Mouse (Mus musculus) CD4-positive, CD25-positive, alpha-beta regulatory T cell, adult 4 months (primary cell): ENCODE measurements around the gene Trnp1. TPM values are rescaled to one million over a fixed set of nuclear protein-coding genes. Genes with fewer than 3 reads are reported as not detected.
"Not testable (repeated sequence)": the region's sequence is repeated elsewhere in the genome, so short reads cannot be mapped to it uniquely, and the experiment has no call there.

Experiments used
- ATAC-seq: one replicate; pipeline ENCODE4 v1.8.0; 2017
- polyA plus RNA-seq, 2 experiments: library from polyadenylated mRNA; unstranded; fragments of 100-300 nt; shearing (Covaris generic); gene quantifications; one replicate each; pipeline ENCODE4 v1.2.1; 2017

Gene Trnp1
- not detected for polyA plus RNA-seq

- peak; percentile 74 for ATAC-seq
These were observed at the start of gene Trnp1 for GRCm38 (mm10) chr4:133498160-133498724. Trnp1 (minus strand) TSS chr4:133498550.

DNA sequence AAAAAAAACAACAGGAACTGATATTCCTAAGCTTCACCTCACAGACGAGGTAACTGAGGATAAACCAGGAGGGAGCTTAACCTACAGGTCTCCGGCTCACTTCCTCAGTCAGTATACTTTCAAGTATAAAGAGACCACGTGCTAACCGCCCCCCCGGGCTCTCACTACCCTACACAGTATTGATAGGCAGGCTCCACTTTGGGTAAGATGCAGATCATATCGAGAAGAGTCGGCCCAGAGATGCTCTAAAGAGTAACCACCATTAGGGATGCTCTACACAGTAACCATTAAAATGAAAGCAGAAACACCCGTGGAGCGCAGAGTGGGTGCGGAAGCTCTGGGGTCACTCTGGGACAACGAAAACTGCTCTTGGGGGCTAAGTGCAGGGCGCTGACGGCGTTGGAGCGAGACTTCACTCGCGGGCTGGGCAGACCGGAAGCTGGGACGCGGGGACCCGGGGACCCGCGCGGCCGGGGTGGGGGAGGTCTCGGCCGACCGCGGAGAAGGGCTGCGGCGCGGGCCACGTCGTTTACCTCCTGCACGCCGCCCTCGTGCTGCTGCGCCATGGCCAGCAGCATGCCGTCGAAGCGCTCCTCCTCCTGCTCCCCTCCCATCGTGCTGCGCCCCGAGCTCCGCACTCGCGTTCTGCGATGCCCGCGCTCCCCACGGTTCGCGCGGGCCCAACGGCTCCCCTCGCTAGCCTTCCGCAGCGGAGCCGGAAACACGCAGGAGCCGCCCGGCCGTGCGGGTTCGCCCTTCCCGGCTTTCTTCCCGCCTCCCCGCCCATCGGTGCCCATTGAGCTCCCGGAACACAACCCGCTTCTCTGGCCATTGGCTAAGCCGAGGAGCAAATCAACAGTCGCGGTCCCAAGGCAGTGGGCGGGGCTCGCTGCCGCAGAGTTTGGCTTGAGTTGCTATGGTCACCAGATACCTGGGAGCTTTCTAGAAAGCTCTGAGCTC is 47.2 kb upstream of the Trnp1 start, which contains the start of gene Nudc:
Gene Nudc (minus strand): TSS at position 725 of the 960 bp plus-strand sequence.
- peak; percentile 98 for ATAC-seq

GRCm38 (mm10) chr4:133536652-133537051 is 38.3 kb upstream of the Trnp1 start:
- no peak for ATAC-seq

DNA sequence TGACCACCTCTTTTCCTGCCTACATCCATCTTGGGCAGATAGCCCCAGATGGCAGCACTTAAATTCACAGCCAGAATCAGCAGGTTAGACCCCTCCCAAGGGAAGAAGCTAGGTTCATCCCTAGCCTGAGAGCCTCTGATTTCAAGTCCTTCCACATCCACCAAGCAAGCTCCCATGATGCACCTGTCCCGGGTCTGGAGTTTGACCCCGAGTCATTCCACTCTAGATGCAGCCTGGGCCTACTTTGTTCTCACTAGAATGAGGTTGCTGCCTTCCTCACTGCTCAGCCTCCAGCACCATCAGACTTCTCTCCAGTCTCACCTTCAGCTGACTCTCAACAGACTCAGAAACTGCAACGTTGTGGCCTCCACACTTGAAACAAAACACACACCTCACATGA is 37.7 kb upstream of the Trnp1 start:
- ATAC-seq: no peak

DNA sequence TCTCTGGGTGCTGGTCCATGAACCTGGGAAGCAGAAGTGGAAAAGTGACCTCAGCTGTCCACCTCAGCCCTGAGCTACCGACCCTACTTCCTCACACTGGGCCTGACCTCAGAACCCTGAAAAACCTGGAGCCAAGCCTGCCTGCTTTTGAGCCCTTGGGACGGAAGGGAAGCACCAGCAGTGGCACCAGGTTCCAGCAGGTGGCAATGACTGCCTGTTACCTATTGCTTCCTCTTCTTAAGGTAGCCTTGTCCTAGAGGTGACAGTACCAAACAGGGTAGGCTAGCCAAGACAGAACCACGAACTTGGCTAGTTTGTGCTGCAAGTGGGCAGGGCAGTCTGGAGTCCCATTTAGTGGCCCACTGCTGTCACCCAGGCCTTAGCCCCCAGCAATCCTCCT is 34.4 kb upstream of the Trnp1 start:
- no peak for ATAC-seq

DNA sequence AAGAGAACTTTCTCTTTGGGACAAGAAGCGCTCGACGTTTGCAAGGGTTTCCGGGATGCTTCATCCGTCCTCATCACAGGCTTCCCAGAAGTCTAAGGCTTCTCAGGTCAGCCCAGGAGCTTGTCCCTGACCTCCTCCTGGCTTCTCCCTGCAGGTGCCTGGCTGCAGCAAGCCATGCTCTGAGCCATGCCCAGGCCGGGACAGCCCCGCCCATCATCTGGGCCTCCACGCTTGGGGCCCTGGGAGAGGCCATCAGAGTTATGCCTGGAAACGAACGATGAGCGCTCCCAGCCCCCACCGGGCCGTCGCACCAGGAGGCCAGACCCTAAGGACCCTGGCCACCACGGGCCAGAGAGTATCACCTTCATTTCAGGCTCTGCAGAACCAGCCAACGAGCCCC is 29.4 kb upstream of the Trnp1 start:
- no peak for ATAC-seq

DNA sequence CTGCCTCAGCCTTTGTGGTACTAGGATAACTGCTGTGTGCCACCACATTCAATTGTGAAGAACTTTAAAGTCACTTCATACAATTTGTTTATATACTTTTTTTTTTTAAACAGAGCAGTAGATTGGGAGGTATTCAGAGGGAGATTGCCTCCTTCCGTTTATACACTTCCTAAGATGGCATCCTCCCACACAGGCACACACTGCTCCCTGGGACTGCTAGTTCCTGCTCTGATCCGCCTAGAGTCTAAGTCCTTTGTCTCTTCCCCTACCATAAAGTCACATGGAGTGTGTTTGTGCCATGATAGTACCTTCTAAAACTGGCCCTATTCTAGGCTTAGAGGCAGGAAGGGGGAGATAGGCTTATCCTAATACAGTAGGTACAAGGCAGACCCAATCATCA is 23.2 kb upstream of the Trnp1 start:
- ATAC-seq: no peak

- ATAC-seq: no peak
These were observed 21.0 kb upstream of the Trnp1 start for GRCm38 (mm10) chr4:133519369-133519665.

DNA sequence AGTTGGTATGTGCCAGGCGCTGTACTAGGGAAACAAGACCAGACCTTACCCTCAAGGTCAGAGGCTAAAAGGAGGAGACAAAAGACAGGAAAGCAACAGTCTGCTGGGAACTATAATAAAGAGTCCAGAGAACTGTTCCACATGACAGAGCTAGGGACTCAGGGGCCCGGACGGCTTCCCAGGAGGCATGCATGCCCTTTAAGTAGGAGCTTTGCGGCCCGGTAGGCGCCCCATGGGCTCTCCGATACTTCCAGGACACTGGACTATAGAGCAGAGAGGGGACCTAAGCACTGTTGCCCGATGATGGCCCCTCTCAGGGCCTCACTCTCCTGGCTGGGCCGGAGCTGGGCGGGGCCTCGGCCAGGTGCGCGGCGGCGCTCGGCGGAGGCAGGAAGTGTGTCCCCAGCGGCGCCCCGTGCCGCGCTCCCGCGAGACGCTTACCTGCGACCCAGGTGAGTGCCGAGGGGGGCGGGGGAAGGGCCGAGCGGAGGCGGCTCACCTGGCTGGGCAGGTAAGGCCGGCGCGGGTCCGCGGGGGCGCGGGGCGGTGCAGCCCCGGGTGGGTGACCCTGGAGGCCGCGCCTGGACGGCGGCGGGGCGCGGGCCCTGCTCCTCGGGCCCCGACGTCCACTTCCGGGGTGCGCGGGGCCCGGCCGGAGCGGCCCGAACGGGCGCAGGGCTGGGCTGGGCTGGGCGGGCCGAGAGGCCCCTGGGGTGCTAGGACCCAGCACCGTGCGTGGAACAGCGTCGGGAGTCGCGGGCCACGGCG is 20.4 kb upstream of the Trnp1 start, which contains the start of gene Kdf1:
Gene Kdf1 (plus strand): TSS at position 363 of the 768 bp plus-strand sequence.
- no peak for ATAC-seq

DNA sequence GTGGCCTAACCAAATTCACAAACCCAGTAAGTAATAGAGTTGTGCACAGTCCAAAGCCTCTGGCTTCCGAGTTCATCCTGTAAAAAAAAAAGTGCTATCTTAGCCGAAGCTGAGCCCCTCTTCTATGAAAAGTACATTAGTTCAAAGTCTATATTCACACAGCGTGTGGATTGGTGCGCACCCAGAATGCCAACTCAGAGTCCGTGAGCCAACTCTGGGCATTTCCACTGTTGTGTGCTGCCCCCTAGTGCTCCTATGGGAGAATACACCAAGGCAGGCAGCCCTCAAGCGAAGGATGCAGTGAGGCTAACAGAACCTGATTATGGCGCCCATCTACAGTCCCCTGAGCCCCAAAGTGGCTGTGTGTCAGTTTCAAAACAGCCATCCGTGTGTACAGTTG is 14.6 kb upstream of the Trnp1 start:
- peak; percentile 53 for ATAC-seq

- not testable (repeated sequence) for ATAC-seq
These were observed 14.2 kb upstream of the Trnp1 start for GRCm38 (mm10) chr4:133512511-133512910.

GRCm38 (mm10) chr4:133511050-133511449 is 12.7 kb upstream of the Trnp1 start:
- ATAC-seq: no peak

DNA sequence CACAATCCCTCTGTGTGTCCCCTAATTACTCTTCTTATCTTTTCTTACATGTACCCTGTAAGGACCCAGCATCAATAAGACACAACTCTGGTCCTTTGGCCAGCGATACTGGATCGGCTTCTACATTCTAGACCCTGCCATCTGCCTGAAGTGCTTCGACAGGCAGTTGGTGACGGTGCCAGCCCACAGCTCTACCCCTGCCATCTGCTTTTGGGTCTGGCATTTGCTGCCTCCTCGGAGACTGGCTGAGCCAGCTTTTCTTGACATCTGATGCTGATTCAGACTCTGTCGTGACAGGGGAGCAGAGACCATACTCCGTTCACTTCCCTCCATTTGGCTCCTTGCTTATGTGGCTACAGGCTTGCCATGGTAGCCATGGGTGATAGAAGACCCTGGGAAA is 10.6 kb upstream of the Trnp1 start:
- ATAC-seq: no peak

DNA sequence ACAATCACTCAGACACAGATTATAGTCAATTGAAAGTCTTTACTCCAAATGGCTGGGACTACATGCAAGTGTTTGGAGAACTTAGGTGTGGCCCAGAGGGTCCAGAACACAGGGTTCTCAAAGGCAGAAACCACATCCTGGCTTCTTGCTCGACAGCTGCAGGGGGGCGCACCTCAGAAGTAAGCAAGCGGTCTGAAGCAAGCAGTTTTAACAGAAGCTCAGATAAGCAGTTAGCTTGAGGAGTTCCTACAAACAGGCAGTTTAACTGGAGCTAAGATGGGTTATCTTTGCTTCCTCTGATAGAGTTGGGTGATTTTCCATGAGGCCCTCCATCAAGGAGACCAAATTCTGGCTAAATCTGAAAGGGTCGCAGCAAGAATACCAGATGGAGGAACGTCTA is 8.2 kb upstream of the Trnp1 start:
- ATAC-seq: no peak

DNA sequence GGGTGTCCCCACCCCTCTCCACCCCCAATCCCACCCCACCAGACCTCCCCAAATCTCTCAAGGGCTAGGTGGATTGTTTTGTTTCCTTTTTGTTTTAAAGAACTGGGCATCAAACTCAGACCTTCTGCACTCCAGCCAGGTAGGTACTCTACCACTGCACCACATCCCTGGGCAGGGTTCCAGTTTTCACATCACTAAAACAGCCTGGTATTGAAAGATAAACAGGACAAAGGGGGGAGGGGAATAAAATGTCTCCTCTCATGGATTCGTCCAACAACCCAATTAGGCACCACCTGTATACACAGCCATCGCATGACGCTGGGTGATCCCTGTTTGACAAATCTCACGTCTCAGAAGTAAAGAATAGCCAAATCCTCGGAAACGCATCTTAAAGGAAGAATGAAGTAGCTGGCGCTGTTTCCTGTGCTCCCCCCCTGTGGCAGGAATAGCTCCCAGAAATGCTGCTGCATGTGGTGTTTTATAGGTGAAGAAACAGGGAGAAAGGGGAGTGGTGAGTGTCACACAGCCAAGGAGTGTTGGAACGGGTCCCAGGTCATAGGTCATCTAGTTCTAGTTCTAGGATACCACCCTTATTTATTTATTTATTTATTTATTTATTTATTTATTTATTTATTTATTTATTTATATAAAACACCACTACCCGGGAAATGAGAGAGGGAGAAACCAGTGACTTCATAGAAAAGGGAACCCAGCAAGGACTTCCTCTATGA is 6.6 kb upstream of the Trnp1 start:
- ATAC-seq: no peak

DNA sequence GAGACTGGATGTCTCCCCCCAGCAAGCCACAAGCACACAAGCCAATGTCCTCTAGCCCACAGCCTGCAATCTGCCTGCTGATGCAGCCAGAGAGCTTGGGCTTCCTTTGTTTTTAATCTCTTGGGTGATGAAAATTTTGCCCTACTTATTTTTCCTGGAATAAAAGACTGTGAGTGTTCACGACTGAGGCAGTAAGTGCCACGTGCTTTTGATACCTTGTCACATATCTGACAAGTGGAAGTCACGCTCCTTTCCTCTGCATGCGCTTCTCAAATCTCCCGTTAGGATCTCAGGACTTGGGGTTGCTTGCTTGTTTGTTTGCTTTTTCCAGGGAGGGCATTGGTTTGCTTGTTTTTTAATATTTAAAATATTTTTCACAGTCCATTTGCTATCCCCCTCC is 6.0 kb upstream of the Trnp1 start:
- no peak for ATAC-seq

GRCm38 (mm10) chr4:133501514-133501913 is 3.2 kb upstream of the Trnp1 start:
- no peak for ATAC-seq

DNA sequence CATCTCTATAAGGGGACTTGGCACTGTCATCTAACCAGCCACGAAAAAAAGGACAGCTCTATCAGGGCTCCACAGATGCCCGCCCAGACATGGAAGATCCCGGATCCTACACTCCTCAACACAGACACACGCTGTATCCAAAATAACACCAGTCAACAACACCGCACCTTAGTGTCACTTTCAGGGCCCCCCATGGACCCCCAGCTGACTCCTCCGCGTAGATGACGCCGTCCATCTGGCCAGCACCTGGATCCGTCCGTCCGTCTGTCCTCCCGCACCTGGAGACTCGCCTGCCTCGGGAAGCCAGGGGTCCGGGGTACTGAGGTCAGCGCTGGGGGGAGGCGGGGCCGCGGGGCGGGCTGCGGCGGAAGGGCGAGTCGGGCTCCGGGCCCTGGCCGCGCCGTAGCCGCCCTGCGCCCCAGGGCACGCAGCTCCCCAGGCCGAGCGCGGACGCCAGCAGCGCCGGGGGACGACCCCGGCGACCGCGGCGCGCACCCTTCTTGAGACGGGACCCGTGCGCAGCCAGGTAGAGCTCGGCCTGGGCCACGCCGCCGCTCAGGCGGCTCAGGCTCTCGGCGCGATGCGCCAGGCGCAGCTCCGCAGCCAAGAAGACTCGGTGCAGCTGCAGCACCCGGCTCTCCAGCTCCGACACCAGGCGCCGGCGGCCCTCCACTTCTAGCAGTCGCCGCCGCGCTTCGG is 740 bp downstream of the Trnp1 start:
- ATAC-seq: no peak

DNA sequence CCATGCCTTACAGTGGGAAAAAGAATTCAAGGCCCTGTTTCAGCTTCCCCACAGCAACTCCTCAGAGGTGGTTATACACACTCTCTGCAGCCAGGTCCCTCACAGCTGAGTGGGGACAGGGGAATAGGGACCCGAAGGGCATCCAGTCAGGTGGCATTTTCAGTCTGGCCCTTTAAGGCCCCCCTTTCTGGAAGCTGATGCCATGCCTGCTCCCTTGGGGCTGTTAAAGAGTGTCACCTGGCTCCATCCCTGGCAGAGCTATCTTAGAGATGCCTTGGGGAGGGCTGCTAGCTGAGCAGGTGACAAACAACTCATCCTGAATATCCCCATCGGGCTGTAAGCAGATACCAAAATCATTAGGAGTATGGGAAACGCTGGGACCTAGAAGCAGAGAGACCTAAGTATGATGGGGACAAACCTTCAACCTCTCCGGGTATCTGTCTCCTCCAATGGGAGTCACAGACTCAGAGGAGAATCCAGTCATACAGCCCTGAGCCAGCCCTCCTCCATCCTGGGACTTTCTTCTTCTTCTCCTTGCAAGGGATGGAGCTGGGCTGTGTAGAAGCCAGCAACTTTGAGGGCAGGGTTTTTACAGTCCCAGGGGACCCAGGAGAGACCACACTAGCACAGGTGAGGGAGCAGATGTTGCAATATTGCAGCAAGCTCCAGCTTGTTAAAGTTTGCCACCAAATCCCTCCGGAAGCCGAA is 1.5 kb downstream of the Trnp1 start:
- no peak for ATAC-seq

GRCm38 (mm10) chr4:133495711-133496110 is 2.6 kb downstream of the Trnp1 start:
- ATAC-seq: no peak

DNA sequence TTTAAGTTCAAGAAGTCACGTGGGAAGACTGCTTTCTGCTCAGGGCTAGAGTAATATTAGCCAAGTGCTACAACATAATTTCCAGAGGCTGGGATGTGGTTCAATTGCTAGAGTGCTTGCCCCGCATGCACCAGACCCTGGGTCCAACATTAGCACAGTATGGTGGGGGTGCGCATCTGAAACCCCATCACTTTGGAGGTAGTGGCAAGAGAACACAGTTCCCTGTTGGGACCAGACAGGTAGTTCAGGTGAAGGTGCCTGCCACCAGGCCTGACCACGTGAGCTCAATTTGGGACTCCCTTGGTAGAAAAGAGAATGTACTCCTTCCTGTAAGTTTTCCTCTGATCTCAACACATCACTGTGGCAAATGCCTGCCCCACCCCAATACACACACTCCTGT is 3.5 kb downstream of the Trnp1 start:
- no peak for ATAC-seq
